Mouse (Mus musculus) central nervous system, embryonic 18 days (tissue): ENCODE measurements around the gene Ngef. TPM values are rescaled to one million over a fixed set of nuclear protein-coding genes. Genes with fewer than 3 reads are reported as not detected.

Source experiments
- polyA plus RNA-seq: library from polyadenylated mRNA; depleted of rRNA; stranded (reverse); fragments of >200 nt; gene quantifications from 2 replicates; pipeline ENCODE4 v1.2.3, GENCODE M21; 2012; rRNA removed

Gene Ngef
- 33.7 and 46.3 TPM in 2 replicates for polyA plus RNA-seq

DNA sequence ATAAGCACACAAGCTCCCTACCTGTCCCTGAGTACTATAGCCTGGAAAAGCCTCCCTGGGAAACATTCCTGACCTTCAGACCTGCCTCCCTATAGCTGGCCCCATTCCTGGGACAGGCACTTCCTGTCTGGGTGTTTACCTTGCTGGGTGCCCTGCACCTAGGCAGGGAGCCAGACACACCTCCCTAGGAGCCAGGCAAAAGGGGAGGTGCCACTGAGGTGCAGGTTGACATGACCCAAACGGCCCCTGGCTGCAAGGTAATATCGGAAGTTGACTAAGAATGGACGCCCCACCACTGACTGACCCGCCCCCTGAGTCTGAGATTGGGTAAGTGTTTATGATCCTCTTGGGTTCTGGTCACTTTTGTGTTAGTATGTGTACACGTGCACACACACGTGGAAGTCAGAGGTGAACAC, at the start of gene Ngef:
Ngef (minus strand) TSS at position 71 of the 416 bp plus-strand sequence.

DNA sequence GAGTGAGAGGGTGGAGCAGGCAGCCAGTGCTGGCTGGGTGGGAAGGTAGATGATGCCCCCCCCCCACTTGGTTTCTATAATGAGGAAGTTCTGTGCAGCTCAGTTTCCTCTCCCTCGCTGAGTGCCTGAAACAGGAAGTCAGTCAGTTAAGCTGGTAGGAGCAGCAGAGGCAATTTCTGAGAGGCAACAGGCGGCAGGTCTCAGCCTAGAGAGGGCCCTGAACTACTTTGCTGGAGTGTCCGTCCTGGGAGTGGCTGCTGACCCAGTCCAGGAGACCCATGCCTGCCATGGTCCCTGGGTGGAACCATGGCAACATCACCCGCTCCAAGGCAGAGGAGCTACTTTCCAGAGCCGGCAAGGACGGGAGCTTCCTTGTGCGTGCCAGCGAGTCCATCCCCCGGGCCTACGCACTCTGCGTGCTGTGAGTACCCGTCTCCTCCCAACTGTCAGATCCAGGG, 46.6 kb upstream of the Ngef start, which contains the start of gene Inpp5d:
Inpp5d (plus strand) TSS at position 102 of the 458 bp plus-strand sequence.

DNA sequence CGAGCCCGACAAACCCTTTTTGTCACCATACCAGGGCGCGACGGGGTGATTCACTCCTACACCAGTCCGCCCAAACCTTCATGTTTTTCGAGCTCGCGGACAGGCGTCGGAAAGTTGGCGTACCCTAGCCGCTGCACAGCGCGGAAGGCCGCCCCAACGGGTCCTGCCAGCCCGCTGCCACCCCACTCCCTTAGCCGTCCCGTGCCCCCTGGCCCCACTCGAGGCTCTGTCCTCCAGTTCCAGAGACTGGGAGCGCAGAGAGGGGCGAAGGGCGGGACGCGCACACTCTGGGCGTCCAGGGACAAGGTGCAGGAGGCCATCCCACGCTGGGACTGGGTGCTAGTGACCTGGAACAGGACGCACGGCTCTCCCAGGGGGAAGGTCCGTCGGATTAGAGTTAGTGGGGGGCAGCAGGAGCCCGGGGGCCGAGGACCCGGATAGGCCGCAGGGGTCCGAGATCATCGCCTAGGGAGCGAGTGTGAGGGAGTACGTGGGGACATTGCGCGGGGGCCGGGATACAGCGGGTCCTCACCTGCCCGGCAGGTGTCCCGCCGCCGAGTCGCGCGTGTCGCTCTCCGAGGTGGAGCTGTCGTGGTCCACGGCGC, 64.0 kb downstream of the Ngef start, which contains the start of gene Neu2:
Neu2 (plus strand) TSS at position 329 of the 605 bp plus-strand sequence.

DNA sequence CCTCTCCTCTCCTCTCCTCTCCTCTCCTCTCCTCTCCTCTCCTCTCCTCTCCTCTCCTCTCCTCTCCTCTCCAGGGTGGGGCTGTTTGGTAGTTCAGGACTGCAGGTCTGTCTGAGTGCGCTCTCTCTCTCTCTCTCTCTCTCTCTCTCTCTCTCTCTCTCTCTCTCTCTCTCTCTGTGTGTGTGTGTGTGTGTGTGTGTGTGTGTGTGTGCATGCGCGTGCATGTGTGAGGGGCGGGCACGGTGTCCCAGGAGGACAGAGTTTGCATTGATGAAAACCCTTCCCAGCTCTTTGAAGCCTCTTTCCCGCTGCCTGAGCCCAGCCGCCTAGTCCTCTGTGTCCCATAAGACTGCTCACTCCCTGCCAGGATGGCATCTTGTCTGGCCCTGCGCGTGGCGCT, 103.7 kb downstream of the Ngef start, which contains the start of gene Snorc:
Snorc (plus strand) TSS at position 301 of the 400 bp plus-strand sequence.

Other genes starting within 250 kb of the Ngef start
- gene Gigyf2, start 246.9 kb downstream of the Ngef start, polyA plus RNA-seq, result 59.9 TPM in 2 replicates
- gene Kcnj13, start 179.1 kb downstream of the Ngef start, polyA plus RNA-seq, result 2.6 and 3.7 TPM in 2 replicates
- gene Snorc, start 103.6 kb downstream of the Ngef start, polyA plus RNA-seq, result 1.0 and 1.2 TPM in 2 replicates
- 0.76 and 1.0 TPM in 2 replicates for gene Neu2, start 64.0 kb downstream of the Ngef start, polyA plus RNA-seq
- 5.2 and 6.0 TPM in 2 replicates for gene Inpp5d, start 46.4 kb upstream of the Ngef start, polyA plus RNA-seq
- 94.1 and 96.9 TPM in 2 replicates for gene Atg16l1, start 182.0 kb upstream of the Ngef start, polyA plus RNA-seq
- 0.66 and 1.0 TPM in 2 replicates for gene Sag, start 229.8 kb upstream of the Ngef start, polyA plus RNA-seq